Mouse (Mus musculus) liver, adult 2 months (tissue): Measurements from ENCODE around the gene Chrnd.

Source experiments
- CTCF ChIP-seq: fragments of 200-500 bp; IDR thresholded peaks from 2 replicates; pipeline ENCODE4 v1.5.1; 2011; ENCODE audit warnings: low read depth, low read length, control low read depth
- POLR2A ChIP-seq: fragments of 200-500 bp; IDR thresholded peaks from 2 replicates; pipeline ENCODE4 v1.6.1; 2011; ENCODE audit warnings: low read length, control low read depth; ENCODE audit not compliant: insufficient read depth; ENCODE audit errors: extremely low read depth

DNA sequence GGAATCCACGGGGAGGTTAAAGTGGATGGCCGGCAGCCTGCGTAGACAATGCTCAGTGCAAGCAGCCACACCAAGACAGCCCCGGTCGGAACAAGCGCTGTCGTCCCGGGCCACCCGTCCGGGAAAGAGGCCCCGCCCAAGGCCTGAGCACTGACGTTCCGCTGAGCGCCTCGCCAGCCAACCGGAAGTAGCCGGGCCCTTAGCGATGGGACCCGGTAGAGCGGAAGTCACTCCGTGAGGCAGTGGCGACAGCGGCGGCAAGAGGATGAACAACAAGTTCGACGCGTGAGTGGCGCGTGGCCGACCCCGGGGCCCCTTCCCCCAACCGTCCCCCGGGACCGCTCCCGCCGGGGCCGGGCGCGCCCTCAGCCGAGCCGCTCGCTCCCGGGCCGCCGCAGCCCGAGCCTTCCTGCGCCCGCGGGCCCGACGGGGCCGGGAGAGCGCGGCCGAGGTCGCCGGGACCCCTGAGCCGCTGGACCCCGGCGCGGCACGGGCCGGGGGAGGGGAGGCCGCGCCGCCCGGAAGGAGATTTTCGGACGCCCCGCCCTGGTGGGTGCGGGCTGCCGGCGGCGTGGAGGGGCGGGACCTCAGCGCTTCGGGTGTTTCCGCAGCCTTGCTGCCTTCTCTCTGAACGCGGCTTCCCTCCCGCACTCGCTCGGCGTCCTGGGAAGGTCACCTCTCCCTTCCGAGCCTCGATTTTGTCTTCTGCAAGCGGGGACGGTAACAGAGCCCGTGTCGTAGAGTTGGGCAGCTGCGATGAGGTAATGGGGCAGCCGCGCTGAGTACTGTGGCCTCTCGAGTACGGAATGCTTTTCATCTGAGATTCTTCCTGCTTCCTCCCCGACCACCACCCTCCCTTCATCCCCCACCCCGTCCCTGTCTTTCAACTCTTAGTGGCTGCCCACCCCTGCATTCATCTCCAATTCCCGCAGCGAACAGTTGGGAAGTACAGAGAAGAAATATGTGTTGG is 23.6 kb downstream of the Chrnd start, which contains the start of gene Eif4e2:
- TF ChIP-seq POLR2A (peak; percentile 63; the same call in 1 of the 2 replicates), CTCF (no peak)
